Mouse (Mus musculus) kidney, adult 2 months (tissue): ENCODE data around the gene Gatad2a.
A peak's percentile ranks its signal among the peaks of the same experiment; 100 is the strongest.

Source experiments
- CTCF ChIP-seq: fragments of 200-500 bp; conservative IDR thresholded peaks from 2 replicates; pipeline ENCODE4 v1.5.1; 2011; ENCODE audit warnings: low read depth, mild to moderate bottlenecking, control low read depth, low read length, moderate library complexity, mixed read lengths; ENCODE audit not compliant: insufficient read depth, insufficient read length
- POLR2A ChIP-seq: fragments of 200-500 bp; IDR thresholded peaks from one replicate; pipeline ENCODE4 v1.6.1; 2011; ENCODE audit warnings: low read depth, low read length, control low read depth

DNA sequence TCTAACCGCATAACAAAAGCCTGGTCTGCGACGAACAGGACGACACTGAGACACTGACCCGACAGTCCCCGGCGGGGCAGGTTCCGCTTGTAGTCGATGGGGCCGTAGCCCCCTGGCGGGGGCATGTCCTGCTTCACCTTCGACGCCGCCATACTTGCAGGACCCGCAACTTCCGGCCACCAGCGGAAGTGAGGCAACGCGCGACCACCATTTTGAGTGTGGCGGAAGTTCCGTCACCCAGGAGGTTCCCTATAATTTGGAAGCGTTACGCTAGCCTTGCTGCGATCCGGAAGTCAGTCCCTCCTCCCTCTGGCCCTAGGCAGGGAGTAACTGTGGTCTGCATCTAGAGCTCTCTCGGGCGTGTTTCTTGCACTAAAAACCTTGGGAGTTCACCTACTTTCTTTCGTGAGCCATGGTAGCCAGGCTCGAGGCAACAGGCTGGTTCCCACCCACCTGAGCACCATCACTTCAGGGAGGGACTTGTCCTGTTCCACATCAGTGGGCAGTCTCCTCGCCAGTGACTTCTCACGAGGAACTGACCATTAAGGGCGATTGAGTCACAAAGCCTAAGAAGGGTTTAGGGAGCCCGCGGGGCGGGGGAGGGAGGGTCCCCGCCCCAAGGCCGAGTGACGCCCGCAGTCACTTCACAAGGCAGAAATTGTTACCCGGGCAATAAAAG, 94.6 kb downstream of the Gatad2a start:
- TF ChIP-seq CTCF (peak; percentile 41), POLR2A (peak; percentile 74)
